Mouse (Mus musculus) cortical plate, adult 2 months (tissue): ENCODE measurements around the gene 1810062G17Rik.

Experiments
- CTCF ChIP-seq: fragments of 200-500 bp; IDR thresholded peaks from 2 replicates; pipeline ENCODE4 v1.5.1; 2011; ENCODE audit warnings: mild to moderate bottlenecking, control low read depth, low read length; ENCODE audit not compliant: insufficient read depth; ENCODE audit errors: extremely low read depth
- POLR2A ChIP-seq: fragments of 200-500 bp; IDR thresholded peaks from 2 replicates; pipeline ENCODE4 v1.6.1; 2011; ENCODE audit warnings: mild to moderate bottlenecking, low read length, control low read depth; ENCODE audit not compliant: insufficient read depth; ENCODE audit errors: extremely low read depth

GRCm38 (mm10) chr3:36488367-36488766 lies 12.6 kb downstream of the 1810062G17Rik start:
- no peak for TF ChIP-seq CTCF
- no peak for TF ChIP-seq POLR2A
